Mouse (Mus musculus) telencephalon, adult 2 months (tissue): ENCODE measurements around the gene Atxn2l.
A peak's percentile ranks its signal among the peaks of the same experiment; 100 is the strongest.

Source experiments
- DNase-seq: peaks from one replicate; pipeline ENCODE4 v3.0.0-alpha.2; 2011; ENCODE audit warnings: low read depth, low spot score

Atxn2l gene

DNA sequence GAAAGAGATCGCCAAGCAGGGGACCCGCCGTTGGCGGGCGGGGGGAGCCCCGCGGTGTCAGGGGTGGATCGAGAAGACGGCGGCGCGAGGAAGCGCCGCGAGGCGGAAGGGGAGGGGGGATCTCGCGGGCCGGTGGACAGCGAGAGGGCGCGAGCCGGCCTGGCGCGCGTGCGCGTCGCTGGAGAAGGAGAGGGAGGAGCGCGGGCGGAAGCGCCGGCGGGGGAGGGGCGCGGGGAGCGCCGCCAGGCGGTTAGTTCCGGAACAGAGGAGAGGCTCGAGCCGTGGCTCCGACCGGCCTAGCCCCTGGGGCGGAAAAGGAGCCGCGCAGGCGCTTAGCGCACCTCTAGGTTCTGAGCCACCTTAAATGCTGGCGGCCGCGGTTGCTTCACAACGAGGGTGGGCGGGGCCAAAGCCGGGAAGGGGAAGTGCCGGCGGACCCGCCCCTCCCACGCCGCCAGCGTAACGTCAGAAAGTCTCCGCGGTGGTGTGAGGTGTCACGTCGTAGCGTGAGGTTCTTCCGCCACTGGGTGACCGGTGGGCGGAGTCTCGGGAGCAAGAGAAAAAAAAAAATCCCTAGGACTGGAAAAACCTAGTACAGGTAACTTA, at the start of gene Atxn2l:
Gene Atxn2l (minus strand): TSS at position 165 of the 606 bp plus-strand sequence.
- DNase-seq, result peak; percentile 98

DNA sequence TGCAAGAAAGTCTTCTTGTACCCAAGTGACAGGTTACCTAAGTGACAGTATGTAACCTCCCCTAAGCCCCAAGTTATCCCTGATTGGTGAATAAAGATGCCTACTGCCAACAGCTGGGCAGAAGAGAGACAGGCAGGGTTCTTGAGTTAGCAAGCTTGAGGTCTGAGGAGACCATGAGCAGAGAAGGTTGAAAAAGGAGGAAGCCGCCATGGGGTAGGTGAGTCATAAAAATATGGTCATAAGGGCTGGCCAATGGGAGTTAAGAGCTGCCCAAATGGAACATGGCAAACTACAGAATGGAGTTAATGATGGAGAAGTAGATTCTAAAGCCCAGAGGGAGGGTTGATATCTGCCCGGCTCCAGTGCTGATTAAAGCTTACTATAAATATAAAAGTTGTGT, 42.4 kb upstream of the Atxn2l start:
- no peak for DNase-seq

DNA sequence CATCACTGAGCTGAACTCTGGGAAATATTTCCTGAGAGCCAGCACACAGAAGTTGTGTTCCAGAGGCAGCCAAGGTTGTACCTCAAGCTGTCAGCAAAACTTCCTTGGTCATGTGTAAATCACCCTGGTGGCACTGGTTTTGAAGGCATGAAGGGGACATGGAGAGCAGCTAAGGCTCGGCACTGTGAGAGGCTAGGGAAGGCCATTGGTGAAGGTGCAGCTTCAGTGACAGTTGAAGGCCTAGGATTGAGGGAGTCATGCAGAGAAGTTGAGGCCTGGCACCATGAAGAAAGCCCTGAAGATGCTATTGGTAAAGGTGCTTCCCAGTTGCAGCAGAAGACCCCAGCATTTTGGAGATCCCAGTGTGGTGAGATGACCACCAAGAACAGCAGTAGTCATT, 38.4 kb upstream of the Atxn2l start:
- no peak for DNase-seq

DNA sequence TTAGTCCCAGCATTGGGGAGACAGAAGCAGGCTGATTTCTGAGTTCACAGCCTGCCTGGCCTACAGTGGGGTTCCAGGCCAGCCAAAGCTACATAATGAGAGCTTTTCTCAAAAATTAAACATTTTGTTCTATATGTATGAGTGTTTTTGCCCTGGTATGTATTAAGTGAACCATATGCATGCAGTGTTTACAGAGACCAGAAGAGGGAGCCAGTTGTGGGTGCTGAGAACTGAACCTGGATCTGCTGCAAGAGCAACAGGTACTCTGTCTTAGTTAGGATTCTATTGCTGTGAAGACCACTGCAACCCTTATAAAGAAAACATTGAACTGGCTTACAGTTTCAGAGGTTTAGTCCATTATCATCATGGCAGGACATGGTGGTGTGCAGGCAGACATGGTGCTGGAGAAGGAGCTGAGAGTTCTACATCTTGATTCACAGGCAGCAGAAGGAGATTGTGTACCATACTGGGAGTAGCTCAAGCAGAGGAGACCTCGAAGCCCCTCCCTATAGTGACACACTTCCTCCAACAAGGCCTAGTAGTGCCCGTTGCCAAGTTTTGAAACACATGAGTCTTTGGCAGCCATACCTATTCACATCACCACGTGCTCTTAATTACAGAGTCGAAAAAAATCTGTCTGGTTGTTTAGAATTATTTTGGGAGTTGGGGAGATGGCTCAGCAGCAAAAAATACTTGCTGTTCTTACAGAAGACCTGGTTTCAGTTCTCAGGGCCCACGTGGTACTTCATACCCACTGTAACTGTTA, 34.8 kb upstream of the Atxn2l start:
- no peak for DNase-seq

DNA sequence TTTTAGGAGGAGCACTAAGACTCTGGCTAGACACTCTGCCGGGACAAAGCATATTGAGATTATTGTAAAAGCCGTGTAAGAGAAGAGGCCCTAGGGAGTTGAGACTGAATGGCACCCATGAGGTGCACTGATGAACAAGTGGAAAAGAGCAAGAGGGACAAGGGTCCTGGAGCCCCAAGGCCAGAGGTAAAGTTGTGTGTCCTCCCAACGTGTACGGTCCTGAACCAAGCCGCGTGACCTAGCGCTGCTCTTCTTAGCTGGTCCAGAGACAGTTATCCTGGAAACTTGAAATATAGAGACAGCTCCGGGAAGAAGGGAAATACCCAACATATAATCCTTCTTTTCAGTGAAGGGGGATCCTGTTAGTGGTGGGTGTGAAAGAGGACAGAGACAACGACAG, 33.2 kb upstream of the Atxn2l start:
- DNase-seq, result no peak

DNA sequence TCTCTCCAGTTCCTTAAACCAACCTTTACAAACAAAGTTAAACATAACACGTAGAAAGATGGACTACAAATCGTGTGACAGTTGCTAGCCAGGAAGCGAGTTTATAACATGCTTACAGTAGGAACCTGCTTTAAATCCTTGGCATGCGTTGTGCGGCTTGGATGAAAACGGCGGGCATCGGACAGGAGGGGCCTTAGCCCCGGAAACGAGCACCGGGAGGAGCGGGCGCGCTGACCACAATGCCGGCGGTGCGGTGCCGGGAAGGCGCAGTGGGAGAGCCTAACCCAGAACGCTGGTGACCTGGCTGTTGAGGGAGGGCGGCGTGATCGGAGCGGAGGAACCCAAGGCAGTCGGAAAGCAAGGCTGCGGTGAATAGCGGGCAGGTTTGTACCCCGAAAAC, 32.5 kb upstream of the Atxn2l start:
- DNase-seq, result no peak

DNA sequence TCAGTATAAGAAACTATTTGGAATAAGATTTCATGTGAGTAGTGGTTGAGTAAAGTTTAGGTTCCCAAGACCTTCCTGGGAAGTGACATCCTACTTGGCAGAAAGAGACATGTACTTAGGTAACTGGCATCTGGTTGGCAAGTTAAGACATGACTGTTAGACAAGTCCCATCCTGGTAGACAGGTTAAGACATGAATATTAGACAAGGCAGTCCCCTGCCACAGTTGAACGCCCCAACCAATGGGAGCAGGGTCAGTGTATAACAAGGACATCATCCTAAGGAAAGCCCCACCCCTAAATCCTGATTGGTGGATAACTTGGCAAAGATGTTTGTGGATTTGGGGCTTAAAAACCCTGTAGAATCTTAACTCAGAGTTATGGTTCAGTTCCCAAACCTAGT, 30.2 kb upstream of the Atxn2l start:
- no peak for DNase-seq

DNA sequence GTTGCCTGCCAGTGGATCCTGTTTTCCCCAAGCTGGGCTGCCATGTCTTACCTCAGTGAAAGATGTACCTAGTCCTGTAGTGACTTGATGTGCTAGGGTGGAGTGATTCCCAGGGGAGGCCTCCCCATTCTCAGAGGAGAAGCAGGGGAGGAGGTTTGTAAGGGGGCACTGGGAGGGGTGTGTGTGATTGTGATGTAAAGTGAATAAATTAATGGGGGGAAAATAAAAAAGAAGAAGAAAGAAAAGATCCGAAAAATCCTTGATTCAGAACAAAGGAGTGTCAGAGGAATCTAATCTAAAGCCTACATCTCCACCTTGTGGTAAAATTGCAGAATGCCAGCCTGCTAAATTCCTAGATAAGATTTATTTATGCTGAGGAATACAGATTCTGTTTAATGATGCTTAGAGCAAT, 24.9 kb upstream of the Atxn2l start:
- peak; percentile 33 for DNase-seq

DNA sequence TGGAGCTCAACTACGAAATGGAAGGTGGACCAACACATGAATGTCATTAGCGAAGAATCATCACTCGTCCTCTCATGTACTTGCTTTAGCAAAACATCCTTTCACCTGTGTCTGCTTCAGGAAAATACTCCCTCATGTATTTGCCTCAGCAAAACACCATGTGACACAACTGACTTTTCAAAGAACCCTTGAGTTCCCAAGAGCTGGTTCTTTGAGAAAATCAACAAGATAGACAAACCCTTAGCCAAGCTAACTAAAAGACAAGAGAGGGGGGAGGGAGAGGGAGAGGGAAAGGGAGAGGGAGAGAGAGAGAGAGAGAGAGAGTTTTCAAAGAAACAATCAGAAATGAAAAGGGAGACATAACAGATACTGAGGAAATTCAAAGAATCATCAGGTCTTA, 20.1 kb upstream of the Atxn2l start:
- no peak for DNase-seq

DNA sequence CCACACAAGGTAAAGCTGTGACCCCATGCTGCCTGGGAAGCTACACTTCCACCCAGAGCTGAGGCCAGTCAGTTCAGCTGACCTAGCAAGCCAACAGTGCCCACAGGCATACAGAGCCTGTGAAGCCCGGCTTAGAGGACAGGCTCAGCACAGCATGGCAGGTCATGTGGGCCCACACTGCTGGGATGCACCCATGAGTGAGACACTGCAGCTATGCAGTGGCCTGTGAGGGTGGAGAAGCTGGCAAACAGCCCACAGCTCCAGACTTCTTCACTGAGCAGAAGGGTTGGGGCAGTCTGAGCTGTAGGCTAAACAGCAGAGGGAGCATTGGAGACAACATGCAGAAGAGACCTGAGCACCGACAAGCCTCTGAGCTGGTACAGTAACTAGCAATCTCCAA, 16.3 kb upstream of the Atxn2l start:
- DNase-seq, result no peak

DNA sequence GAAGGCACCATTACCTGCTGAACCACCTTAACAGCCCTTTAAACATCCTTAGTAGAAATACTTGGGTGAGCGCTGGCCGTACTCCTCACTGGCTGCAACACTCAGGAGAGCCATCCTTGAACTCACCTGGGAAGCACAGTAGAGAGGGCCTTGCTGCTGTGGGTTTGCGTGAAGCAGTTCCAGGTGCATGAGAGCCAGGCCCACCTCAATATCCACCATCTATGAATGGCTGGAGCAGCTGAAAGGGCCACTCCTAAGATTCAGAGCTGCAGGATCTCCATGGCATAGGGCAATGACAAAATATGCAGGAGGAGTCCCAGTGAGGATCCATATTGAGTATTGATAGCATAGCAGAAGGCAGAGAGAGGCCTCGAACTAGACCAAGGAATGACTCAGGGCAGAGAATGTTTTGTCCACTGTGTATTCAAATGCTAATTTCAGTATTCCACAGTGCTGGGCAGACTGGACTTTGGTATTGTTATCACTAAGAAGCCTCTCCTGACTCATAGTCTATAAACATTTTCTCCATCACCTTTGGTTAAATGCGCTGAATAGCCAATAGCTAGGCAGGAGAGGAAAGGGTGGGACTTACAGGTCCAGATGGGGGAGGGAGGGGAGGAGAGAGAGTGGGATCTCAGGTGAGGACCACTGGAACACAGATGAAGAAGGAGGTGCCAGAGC, 15.2 kb upstream of the Atxn2l start:
- no peak for DNase-seq

DNA sequence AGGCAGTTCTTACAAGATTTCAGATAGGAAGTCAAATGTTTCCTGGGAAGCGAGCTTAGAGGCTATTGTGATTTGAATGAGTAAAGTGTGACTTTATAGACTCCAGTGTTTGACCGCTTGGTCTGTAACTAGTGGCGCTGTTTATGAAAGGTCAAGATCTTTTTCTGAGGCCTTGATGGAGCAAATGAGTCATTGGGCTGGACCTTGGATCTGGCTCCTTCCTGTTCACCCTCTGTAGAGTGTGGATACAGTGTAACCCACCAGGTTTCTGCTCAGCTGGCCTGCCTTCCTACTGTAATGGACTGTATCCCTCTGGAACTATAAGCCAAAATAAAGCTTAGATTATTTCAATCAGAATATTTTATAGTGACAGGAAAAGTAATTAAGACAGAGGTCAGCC, 8.1 kb upstream of the Atxn2l start:
- DNase-seq, result no peak

DNA sequence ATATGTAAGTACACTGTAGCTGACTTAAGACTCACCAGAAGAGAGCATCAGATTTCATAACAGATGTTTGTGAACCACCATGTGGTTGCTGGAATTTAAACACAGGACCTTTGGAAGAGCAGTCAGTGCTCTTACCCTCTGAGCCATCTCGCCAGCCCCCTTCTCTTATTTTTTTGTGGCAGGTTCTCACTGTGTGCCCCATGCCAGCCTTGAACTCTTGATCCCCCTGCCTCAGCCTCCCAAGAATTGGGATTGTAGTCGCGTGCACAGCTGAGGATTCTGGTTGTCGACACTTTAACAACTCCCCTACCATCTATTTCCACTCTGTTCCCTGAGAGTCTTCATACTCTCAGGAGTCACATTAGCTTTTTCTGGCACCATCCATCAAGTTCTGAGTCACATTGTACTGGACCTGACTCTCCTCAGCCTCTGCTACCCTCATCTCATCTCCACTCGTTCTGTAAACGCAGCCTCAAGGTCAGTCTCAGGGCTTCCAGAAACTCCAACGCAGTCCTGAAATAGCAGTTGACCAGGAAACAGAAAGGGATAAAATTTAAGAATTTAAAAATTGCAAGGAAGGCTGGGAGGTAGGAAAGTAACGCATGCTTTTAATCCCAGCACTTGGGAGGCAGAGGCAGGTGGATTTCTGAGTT, 4.0 kb upstream of the Atxn2l start:
- no peak for DNase-seq

DNA sequence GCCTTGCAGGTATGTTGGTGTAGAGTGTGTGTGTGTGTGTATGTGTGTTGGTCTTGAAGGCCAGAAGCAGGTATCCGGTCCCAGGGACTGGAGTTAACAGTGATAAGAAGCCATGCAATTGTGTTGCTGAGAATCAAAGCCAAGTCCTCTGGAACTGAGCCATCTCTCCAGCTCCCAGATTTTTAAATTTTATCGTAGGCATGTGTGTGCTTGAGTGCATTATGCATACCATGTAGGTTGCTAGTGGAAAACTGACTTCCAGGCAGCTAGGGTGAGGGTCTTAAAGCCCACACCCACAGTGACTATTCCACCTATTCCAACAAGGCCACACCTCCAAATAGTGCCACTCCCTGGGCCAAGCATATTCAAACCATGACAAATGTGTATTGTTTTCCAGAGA, 1.7 kb upstream of the Atxn2l start:
- DNase-seq, result no peak

DNA sequence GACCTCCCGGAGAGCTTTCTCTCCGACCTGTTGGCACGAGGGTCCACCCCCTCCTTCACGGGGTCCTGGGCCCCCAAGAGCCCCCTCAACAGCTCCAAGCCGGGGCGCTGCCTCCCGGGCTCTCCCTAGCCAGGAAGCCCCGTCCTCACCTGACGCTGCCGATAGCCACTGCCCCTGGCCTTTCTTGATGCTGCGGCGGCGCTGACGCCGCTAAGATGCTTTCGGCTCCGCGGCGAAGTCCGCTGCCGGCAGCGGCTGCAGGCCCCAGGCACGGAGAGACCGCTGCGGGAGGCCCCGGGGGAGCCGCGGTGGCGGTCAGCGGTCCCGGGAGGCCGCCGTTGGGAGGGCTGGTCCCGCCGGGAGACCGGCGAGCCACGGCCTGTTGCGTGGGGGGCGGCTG, 486 bp downstream of the Atxn2l start:
- no peak for DNase-seq

DNA sequence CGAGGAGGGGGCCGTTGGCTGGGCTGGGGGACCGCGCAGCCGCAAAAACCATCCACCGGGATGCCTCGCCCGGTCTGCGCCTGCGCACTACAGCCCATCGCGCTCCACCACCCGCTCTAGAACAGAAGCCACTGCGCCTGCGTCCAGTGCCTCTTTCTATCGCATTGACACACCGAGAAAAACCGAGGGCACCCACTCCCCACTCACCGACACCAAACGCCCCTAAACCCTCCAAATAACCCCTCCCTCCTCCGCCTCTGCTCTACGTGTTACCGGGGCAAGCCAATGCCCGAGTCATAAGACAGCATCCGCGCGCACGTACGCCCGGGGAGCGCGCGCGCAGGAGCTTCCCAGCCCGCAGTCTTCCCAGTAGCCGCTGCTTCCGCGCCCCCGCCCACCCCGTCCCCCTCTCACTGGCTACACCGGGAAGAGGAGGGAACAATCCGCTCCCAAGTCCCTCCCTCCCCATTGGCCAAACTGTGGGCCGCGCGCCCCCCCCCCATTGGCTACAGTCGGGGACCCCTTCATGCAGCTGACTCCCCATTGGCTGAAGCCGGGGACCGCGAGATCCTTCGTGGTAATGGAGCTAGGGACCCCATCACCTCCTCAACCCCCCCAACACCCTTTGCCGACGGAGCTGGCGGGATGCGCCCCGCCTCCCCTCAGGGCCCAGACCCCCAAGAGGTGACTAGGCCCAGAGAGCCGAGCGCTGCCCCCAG, 1.1 kb downstream of the Atxn2l start:
- DNase-seq, result peak; percentile 96

DNA sequence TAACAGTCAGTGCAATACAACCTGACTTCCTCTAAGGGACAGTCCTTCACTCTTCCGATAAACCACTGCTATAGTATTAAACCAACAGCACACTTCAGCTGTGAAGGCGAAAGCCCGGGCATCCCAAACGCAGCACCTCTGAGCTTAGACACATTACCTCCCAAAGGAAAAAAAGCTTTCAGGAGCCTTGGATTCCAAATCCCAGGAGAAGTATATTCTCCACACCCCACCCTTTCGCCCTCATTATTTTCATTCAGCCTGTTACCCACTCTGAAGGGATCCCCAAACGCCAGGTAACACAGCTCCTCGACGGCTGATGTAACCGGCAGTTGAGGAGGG, 1.6 kb downstream of the Atxn2l start:
- DNase-seq, result no peak

DNA sequence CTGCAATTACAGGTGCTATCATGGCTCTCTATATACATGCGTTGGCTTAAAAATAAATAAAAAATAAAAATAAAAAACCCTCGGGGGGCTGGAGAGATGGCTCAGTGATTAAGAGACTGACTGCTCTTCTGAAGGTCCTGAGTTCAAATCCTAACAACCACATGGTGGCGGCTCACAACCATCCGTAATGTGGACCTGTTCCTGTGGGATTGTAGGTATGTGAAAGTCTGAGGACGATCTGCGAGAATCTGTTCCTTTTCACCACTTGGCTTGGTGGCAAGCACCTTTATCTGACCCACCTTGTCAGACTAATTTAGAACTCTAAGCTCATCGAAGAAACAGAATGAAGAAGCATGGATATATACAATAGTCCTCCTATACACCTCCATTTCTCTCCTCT, 3.8 kb downstream of the Atxn2l start:
- no peak for DNase-seq

DNA sequence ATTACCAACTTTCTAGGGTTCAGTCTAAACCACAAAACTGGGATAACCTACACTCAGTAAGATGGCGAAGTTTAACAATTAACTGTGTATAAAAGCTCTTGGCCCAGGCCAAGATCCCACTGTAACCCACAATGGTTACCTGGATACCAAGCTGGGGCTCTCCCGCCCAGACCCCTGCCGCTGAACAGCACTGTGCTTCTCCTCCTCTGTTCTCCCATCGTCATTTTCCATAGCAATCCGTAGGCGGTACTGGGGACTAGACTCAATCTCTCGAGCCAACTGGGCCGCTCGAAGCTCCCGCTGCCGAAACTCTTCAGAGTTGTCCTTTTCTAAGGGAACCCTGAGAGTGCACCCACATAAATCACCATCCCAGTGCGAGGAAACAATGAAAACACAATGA, 5.3 kb downstream of the Atxn2l start:
- no peak for DNase-seq

DNA sequence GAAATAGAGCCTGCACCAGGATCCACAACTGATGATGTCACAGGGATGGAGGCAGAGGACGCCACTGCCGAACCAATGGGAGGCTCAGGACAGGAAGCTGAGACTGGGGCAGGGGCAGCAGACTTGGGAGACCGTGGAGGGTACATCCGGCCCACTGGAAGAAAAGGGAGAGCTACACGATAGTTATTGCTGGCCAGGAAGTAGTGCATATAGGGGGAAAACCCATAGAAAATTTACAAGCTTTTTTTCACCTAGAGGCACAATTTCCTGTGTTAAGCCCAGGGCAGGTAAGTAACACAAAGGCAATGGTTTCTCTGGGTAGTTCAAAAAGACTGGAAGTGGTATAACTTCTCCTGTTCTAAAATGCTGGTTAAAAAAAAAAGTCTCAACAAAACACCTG, 6.8 kb downstream of the Atxn2l start:
- DNase-seq, result no peak

DNA sequence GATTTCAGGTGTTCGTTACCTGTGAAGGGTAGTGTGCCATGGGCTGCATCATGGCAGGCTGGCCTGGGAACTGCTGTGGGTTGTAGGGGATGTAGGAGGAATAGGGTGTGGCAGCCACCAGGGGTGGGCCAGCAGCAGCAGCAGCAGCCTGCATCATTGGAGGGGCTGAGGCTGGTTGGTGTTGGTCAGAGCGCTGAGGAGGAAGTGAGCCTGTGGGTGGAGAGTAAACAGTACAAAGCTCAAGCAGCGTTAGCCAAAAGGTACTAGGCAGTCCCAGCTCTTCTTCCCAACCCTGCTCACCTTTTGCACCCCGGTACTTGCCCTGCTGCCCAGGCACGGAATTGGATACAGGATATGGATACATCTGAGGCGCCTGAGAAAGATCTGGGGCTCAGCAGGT, 9.1 kb downstream of the Atxn2l start:
- no peak for DNase-seq

DNA sequence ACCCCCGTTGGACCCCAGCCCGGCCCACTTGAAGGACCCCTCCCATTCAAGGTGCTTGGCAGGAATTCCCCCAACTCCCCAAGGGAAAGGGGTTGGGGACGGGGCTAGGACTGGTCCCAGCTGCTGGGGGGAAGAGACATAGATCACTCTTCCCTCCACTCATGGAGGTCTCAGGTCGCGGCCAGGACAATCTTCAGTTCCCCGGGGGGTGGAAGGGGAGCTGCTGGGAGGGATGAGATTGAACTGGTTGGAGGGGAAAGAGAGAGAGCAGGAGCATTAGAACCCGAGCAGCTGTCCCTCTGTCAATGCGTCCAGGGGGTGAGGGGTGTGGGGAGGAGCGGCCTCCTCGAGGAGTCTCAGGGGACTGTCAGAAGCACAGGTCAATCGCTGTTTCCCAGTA, 11.3 kb downstream of the Atxn2l start:
- no peak for DNase-seq
